Mouse (Mus musculus): ENCODE measurements around the gene Gm3033. TPM values are rescaled to one million over a fixed set of nuclear protein-coding genes. Genes with fewer than 3 reads are reported as not detected.

The Gm3033 gene
- polyA plus RNA-seq (2012; rRNA removed), result not detected in 2 replicates

DNA sequence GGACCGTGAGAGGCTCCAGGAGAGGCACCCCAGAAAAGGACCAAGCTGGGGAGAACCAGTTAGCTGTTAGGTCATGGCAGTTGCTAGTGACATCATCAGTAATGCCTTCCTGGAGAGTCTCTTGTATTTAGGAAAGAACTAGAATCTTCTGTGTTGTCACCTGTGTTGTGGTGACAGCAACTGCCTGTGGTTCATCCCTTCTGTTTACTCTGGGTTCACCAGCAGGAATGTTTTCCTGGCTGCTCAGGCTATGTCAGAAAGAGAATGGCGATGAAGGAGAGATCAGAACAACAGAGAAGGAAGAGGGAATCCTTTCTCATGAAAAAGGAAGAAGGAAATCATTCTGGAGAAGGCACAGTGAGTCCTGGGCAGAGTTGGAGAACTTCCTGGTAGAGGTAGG is at the start of gene Gm3033:
Gene Gm3033 (plus strand): TSS at position 301 of the 400 bp plus-strand sequence.

DNA sequence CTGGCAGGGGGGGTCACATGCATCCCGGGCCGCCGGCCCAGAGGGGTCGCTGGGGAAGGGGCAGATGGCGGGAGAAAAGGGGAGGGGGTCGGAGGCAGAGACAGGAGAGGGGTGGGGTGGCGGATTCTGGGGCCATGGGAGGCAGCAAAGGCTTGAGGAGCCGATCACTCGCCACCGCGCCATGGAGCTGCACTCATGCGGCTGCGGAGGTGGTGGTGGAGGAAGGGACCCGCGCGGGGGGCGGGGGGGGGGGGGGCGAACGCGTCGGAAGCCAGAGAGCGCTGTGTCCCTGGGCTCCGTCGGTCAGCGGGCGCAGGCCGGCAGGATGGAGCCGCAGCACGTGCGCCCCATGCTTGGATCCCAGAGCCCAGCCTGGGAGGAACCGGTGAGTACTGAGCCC is 36.3 kb upstream of the Gm3033 start, which contains the start of gene Gm3002:
Gene Gm3002 (plus strand): TSS at position 301 of the 400 bp plus-strand sequence.

DNA sequence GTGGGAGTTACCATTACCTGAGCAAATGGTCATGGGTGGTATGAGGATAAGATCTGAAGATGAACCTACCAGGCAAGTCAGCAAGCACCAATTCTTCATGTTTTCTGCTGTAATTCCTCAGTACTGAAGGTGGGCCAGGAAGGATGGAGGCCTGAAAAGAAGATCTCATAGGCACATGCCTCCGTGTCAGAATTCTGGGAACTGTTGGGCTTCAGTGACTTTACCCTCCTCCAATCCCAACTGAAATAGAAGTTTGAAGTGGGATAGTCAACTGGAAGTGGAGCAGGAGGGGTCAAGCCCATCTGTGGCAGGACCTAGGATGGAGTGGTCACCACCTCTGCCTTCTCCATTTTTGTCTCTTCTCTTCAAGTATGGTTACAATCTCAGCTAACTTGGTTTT is 37.8 kb downstream of the Gm3033 start, which contains the start of gene Gm2916:
Gene Gm2916 (plus strand): TSS at position 301 of the 400 bp plus-strand sequence.

Other genes starting within 250 kb of the Gm3033 start
- gene Gm3012, start 211.7 kb upstream of the Gm3033 start, polyA plus RNA-seq (2012; rRNA removed), result not detected in 2 replicates
- 5.5 and 6.4 TPM in 2 replicates for gene Gm3020, start 194.2 kb upstream of the Gm3033 start, polyA plus RNA-seq (2012; rRNA removed)
- gene Gm3043, start 157.5 kb upstream of the Gm3033 start, polyA plus RNA-seq (2012; rRNA removed), result not detected in 2 replicates
- gene Gm3002, start 36.2 kb upstream of the Gm3033 start, polyA plus RNA-seq (2012; rRNA removed), result 5.3 and 6.8 TPM in 2 replicates
- 0.06 TPM in 2 replicates for gene Gm2916, start 37.9 kb downstream of the Gm3033 start, polyA plus RNA-seq (2012; rRNA removed)
- not detected in 2 replicates for gene Gm3029, start 85.5 kb downstream of the Gm3033 start, polyA plus RNA-seq (2012; rRNA removed)
- 0.63 and 0.86 TPM in 2 replicates for gene Gm3095, start 117.3 kb downstream of the Gm3033 start, polyA plus RNA-seq (2012; rRNA removed)
- gene Gm3099, start 152.1 kb downstream of the Gm3033 start, polyA plus RNA-seq (2012; rRNA removed), result not detected in 2 replicates
- 3.6 and 3.9 TPM in 2 replicates for gene Gm5796, start 177.7 kb downstream of the Gm3033 start, polyA plus RNA-seq (2012; rRNA removed)
- not detected in 2 replicates for gene Gm3115, start 237.9 kb downstream of the Gm3033 start, polyA plus RNA-seq (2012; rRNA removed)